Mouse (Mus musculus): Measurements from ENCODE around the gene Ldlrap1.

Gene Ldlrap1

DNA sequence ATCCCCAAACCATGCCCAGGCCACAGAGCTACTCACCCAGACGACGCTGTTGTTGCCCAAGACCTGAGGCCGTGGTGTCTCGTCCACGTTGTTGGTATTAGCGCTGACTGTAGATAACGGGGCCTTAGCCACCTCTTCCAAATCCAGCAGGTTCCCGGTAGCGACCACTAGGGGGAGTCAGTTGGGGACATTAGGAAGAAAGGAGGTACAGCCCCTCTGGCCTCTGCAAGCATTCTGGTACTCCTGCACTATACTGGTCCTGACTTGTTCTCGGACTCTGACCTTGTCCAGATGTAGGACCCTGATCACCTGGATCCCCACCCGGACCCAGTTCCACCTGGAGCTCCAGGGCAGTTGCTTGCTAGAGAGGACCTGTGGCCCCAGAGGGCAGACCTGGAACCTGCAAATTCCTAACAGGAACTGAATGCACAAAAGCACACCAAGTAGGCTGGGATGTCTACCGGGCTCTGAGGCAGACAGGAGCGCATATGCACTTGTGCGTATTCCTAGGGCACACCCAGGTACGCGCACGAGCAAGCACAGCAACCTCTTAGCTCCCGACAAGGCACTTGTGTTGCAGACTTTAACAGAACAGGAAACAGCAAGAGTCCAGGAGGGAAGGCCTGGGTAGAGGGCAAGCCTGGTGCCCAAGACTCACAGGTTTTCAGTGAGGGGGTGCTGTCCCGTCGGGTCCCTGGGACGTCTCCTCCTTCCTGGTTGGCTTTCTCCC lies 18.4 kb downstream of the Ldlrap1 start:
- peak; percentile 49 to 58 for DNase-seq

DNA sequence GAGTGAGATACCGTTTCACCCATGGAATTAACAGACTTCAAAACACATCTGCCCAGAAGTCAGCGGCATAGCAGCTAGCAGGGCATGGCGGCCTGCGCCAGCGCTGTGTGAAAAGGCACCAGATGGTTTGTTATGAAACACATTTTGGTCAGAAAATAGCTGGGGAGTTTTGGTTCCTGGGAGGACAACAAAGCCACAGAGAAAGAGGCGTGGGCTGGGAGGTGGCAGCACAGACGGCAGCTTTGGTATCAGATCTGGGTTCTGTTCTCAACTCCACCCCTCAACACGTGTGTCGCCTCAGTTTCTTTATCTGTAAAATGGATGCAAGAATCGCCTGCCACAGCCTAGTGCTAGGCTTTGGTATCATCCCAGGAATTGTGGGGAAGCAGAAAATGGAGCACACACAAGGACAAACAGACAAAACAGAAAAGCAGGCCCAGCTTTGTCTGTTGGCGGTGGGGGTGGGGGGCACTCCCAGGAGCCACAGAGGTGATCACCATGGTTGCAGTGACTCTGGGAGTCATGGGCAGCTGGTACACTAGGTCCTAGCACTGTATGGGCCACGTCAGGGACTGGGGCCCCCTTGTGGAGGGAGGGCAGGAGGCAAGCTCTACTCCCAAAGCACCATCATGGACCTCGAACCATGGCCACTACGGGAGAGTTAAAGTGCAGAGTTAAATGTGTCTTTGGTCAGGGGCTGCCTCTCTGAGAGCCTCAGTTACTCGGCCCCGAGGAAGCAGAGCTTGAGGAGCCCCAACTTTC lies 21.7 kb downstream of the Ldlrap1 start:
- DNase-seq: no peak

DNA sequence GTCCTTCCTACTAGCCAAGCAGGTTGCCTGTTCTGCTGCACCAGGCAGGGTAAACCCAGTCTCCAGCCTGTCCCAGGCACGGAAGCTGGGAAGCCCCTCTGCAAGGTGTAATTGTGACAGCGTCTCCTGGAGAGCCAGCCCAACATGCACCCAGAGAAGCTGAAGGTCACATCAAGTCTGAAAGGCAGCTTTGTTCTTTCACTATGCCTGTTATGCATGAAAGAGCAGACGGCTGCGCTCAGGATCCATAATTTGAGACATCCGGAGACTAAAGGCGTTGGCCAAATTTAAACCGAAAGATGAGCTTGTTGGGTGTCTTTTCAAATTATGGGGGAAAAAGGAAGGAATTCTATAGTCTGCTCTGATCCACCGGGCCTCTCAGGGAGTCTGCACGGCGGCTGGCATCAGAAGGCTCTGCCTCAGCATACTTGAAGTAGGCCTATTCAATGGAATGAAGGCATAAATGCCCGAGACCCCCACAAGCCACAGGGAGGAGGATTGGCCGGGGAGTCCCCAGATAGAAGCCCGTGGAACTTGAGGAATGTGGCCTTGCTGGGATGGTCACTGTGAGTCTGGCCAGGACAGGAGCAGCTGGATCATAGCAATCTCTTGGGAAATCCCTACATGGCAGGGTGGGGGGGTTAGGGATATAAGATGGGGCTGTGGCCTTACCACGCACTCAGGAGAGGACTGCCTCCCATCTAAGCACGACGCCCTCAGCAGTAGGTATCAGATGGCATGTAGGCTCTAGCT lies 23.8 kb downstream of the Ldlrap1 start:
- DNase-seq: no peak

DNA sequence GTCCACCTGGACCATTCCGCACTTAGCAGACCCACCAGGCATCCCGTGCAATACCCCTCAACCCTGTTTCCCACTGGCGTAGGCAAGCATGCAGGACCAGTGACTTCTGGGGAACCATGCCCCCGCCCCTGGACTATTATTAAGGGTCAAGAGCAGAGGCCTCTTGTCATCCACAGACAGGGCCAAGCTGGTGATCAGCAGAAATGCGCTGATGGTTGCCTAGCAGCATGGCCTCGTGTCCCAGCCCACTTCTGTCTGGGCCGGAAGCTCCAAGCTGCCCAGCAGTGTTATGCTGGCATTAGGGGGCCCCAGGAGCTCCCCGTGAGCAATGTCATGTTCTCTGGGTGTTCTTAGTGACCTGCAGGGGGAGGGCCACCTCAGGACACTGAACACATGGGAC lies 25.9 kb downstream of the Ldlrap1 start:
- DNase-seq: no peak

DNA sequence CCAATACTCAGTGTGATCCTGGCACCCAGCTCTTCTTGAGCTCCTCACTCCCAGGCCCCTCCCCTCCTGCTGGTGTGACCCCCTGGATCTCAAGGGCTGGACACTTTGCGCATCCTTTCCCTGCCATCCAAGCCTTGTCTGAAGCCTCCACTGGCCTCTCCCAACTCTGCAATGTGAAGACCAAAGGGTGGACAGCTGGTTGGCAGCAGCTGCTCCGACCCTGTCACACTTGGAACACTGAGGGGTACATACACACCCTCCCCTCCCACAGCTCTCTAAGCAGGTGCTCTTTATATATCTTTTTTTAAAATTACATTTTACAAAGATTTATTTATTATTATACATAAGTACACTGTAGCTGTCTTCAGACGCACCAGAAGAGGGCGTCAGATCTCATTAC lies 27.6 kb downstream of the Ldlrap1 start:
- no peak for DNase-seq

DNA sequence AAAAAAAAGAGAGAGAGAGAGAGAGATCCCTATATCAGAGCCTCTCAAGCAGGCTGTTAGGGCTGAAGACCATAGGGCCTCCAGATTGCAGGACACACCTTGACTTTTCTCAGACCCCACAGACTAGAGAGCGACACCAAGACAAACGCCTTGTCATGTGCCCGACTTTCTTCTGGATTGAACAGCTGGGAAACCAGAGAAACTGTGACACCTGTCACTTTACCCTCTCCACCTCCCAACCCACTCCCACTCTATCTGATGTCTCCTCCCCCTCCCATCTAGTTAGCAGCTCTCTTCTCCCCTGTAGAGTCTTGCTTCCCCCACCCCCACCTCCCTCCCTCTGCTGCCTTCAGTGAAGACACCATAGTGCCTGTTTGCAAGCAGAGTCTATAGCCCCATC lies 28.3 kb downstream of the Ldlrap1 start:
- DNase-seq: no peak

DNA sequence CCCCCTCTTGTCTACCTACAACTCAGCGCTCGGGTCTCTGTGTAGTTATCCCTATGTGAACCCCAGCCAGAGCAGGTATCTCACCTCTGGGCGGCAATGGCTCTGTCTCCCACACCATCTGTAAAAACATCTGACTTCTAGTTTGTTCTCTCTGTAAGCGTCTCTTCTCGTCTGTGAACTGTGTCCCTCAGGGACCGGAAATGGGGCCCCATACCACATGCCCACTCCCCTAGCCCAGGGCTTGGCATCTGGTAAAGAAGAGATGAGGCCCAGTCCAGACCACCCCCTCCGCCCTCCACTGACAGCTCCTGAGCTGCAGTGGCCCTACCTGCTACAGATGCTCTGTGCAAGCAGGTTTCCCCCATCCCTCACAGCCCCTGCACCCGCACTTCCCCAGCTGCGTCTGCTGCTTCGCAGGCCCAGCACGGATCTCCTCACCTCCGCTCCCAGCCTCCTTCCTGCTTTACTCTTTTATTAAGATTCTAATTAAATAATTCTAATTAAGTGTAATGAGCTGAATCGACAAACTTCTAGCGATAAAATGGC lies 30.4 kb downstream of the Ldlrap1 start:
- peak in 1 of 2 experiments; percentile 16 for DNase-seq

DNA sequence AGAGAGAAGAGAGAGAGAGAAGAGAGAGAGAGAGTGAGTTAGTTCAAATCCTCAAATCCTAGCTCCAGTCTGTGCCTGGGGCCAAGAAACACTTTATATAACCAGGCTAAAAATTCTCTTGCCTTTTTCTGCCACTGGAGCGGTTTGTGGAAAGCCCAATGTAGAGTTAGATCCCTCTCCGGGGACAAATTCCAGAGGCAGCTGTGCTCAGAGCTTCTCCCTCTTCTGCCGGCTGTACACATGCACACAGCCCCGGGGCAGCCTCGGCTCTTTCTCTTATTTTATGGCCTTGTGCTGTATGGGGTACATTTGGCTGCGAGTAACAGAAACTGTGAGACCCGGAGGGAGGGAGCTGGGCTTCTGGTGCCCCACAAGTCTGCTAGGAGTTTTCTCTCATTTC lies 31.7 kb downstream of the Ldlrap1 start:
- DNase-seq: no peak

DNA sequence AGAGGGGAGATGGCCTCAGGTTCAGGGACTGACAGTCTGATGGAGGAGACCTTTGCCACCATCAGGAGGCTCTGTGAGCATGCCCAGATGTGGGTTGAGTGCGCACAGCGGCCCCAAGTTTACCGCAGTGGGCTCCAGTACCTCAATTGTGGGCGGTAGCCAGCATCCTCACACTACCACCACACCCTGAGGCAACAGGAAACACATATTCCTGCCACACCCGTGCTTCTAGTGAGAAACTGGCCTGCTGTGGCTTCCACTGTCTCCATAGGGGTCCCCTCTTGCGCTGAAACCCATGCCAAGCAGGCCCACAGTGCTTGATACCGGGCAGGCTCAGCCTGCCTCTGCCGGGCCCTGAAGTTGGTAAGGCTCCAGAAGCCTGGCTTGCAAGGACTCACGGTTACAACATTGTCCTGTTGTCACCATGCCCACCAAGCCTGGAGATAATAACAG lies 33.2 kb downstream of the Ldlrap1 start:
- DNase-seq: peak; percentile 42 to 57

DNA sequence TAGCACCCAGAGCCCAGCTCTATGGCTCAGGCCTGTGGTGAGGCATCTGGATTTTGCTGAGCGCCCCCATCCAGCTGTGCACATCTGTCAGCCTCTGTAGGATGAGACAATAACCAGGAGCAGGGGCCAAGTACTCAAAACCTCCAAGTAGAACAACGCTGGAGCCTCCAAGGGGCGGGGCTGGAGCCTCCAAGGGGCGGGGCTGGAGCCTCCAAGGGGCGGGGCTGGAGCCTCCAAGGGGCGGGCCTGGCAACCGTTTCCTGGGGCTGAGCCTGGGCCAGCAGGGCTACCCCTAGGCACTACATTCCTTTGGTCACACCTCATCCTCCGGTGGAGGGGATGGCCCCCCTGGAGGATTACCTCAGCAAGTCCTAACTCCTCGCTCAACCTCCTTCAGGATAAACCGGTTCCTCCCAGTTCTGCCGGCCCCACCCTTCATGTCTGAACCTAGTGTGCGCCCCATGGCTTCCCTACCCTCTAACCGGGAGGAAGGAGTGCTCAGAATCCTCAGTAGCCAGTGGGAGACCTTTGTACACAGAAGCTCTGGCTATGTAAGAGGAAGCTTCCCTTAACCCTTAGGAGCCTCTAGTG lies 33.7 kb downstream of the Ldlrap1 start:
- DNase-seq: peak; percentile 39

DNA sequence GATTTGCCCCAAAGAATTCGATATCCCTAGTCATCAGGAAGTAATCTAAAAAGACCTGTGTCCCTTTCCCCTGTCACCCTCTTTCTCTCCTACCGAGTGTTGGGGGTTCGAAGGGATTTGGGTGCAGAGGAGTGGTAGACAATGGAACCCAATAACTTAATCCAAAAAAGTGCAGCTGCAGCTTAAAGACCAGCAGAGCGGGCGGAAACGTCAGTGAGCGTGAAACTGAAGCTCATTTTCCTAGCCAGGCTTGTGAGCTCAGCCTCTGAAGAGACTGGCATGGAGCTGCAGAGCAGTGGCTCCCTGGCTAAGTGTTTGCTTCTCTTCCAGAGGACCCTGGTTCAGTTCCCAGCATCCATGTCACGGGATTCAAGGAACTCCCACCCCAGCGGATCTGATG lies 34.5 kb downstream of the Ldlrap1 start:
- DNase-seq: no peak

DNA sequence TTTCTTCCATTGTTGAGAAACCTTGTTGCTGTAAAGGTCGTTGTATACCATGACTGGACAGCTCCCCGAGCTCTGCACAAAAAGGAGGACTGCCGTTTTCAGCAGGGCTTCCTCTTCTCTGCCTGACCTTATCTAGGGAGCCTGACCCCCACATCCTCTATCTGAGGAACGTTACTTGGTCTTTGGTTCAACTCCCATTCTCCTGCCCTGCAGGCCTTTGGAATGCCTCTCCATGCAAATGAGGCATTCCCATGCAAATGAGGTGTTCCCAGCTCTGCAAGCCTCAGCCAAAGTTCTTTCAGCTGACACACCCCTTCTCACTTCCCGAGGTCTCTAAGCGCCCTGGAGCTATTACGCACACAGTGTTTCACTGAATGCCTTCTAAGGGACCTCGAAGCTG lies 37.7 kb downstream of the Ldlrap1 start:
- DNase-seq: no peak

DNA sequence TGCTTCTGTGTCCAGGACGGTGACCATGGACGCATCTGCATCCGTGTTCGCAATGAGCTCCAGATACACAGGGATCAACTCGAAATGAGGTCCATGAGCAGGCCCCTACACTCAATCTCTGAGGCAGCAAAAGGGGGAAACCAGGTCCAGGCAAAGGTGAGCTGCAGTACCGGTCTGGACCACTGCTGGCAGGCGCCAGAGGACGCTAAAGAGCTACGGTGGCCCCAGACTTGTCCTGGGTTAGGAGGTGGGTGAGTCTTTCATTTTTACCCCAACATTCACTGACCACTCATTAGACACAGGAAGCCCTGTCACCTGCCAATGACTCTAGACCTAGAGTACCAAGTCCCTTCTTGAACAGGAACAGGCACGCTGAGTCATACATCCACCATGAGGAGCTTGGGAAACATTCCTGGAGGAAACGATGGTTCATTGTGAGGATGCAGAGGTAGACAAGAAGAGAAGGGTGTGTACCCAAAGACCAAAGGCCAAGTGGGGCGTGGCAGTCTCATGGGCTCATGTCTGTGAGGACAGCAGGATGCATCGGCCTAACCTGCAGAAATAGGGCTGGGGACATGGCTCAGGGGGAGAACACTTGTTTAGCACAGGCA lies 42.0 kb downstream of the Ldlrap1 start:
- no peak for DNase-seq

DNA sequence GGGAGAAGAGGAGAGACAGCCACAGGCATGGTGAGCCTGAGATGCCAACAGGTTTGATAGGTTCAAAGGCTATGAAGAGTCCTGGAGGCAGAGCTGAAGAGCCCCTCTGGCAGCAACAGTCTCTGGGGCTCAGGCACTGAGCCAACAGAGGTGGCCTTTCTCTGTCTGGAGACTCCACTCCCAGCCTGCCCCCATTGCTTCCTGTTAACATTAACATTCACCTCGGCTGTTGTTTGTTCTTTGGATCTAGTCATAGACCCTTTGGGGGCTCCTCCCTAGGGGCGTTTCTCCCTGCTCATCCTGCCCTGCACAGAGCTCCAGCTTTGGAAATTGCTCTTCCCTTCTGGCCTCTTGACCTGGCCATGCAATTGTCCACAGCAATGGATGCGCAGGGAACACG lies 42.9 kb downstream of the Ldlrap1 start:
- DNase-seq: no peak

DNA sequence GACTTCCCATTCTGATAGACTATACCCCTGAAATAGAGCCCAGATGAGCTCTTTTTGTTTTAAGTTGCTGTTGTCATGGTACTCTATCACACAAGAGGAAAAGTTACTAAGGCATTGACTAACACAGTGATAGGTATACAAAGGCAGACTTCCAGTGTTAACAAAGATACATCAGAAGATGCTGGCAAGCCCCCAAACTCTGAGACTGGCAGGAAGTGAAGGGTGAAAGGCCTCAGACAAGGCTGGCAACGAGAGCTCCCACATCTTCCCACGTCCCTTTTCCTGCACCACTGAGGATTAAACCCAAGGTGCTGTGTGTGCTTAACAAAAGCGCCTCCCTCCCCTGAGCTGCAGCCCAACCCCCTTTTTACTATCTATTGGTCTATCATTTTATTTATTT lies 44.6 kb downstream of the Ldlrap1 start:
- no peak for DNase-seq

DNA sequence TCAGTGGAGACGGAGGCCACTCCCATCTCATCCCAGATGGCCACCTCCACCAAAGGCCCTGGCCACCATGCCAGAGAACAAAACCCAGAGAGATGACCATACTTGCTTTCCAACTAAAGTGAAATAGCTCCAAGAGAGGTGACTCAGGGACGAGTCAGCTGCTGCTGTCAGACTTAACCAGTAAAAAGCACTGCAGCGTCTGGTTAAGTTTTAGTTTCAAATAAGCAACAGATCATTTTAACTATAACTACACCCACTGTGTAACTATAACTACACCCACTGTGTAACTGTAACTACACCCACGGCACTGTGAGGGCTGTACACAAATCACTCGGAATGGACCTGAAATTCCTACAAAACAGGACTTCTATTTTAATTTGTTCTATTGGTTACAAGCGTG lies 46.7 kb downstream of the Ldlrap1 start:
- no peak for DNase-seq

DNA sequence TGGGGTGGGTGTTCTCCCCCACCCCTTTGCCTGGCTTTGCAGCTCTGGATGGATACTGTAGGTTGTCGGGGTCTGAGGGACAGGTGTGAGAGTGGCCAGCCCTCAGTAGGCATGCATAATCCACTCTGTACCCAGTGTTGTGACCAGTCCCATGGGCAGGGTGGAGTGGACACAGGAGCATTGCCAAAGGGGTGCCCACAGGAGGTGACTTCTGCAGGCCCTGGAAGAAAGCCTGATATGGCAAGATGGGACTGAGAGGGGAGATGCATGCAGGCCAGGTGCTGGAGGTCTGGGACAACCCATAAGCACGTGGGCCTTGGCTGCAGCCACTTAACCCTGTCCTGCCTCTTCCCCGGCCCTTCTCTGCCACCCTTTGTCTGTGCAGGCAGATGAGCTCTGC lies 47.5 kb downstream of the Ldlrap1 start:
- DNase-seq: no peak

DNA sequence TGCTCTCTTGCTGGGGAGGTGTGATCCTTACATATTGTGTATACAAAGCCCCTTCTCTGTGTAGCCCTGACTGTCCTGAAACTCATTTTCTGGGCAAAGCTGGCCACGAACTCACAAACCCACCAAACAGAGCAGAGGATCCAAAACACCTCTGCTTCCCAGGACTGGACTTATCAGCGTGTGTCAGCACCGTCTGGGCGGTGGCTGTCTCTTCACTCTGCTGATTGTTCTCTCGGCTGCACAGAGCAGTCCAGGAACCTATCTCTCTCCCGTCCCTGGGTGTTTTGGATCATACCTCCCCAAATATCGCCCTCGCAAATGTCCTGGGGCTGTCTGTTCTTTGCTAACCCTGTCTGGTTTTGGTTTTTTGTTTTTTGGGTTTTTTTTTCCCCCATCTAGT lies 48.3 kb downstream of the Ldlrap1 start:
- DNase-seq: no peak

DNA sequence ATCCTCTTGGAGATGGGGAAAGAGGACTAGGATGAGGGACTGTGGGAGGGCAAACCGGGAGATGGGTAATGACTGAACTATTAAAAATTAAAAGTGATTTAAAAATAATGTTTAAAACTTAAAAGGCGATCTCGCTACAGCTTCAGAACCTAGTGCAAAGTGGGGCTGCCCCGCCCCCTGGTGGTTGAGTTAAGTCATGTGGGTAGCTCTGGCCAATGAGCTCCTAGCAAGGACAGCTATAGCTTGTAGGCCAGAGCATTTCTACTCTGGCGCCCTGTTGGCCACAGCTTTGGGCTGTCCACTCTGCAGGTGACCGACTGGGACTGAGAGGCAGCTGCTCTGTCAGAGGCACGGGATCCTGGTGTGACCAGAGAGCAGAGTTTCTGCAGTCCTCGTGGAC lies 53.9 kb downstream of the Ldlrap1 start:
- DNase-seq: peak; percentile 75 to 77

DNA sequence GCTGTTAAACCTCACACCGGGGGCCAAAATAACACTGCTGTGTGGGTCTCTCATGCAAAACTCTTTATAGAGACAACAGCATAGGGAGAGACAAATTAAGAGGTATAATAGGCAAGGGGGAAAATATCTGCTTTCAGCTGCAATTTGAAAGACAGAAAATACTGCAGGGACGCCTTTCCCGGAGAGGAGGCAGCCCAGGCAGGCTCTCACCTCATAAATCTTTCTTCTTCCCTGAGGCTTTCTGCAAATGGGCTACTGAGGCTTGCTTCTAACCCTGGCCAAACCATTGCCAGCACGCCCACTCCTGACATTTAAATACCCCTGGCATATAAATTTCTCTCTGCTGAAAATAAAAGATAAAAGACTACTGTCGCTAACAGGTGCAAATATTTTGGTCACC lies 62.5 kb downstream of the Ldlrap1 start:
- no peak for DNase-seq

DNA sequence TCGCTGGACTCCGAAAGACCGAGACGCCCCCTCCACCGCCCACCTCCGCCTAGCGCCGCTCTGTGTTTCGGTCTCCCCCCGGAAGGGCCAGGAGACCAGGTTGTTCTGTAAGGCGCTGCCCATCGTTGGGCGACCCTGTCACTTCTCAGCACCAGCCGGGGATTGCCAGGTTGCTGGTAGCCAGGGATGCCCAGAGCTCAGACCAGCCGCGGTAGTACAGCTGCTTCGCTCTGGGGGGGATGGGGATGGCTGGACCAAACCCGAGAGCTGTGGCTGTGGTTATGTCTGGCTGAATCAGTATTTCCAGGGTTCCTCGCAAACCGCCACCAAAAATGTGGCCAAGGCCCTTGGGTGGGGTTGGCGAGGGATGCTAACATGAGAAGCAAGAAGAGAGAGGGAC lies 63.2 kb downstream of the Ldlrap1 start:
- no peak for DNase-seq

DNA sequence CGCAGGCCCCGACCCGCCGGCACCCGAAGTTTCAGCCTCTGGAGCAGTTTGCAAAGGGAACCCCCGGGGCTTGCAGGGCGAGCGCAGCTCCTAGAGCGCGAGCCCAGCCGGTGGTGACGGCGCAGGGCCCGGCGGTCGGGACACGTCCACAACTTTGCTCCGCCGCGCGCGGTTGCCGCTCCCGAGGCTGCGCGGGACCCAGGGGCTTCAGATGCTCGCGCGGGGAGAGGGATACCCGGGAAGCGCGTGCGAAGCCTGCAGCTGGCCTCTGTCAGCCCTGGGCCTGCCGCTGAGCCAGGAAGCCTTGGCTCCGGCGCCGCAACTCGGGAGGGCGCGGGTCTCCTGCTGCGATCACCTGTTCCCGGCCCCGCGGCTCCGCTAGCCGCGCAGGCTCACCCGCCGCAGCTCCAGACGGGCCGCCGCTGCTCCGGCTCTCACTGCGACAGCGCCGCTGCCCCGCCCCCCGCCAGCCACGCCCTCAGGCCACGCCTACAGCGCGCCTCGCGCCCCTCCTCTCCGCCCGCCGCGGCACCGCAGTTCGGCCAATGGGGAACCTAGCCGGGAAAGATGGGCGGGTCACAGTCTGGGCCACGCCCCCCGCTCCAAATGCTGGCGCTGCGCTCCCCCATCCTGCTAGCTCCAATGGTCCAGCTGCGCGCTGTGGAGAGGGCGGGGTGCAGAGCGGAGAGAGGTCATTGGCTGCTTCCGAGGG lies 63.8 kb downstream of the Ldlrap1 start, which contains the start of gene Man1c1:
Man1c1 (minus strand) TSS at position 456 of the 712 bp plus-strand sequence.
- DNase-seq: peak; percentile 96 to 98

Measured in thymus, postnatal 36 days (tissue).